Mouse (Mus musculus): Measurements from ENCODE around the gene Tmem181a.
"Not testable (repeated sequence)": the region's sequence is repeated elsewhere in the genome, so short reads cannot be mapped to it uniquely, and the experiment has no call there.

Gene Tmem181a

DNA sequence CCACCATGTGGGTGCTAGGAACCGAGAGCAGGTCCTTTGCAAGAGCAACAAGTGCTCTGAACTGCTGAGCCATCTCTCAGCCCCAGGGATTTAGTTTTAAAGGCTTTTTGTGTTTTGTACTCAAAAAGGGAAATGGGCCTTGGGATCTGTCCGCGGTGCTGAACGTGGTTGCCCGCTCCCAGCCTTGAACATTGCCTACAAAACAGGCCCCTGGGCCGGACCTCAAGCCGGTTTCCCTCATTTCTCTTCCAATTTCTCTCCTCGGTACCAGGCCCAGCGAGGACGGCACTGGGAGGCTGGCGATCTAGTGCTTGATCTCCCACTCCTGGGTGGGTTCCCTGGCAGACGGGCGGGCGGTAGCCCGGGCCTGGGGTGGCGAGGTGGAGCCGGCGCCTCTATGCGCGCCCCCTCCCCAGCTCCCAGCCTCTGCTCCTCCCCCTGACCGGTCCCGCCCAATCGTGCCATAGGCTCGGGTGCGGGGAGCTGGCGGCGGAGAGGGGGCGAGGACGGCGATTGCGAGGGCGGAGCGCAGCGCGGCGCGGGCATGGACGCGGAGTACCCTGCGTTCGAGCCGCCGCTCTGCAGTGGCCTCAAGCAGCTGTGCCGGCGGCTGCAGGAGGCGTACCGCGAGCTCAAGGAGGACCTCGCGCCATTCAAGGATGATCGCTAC, at the start of gene Tmem181a:
Gene Tmem181a, plus strand, starts transcription at position 461 of the 670 bp plus-strand sequence.
- DNase-seq = not testable (repeated sequence)

DNA sequence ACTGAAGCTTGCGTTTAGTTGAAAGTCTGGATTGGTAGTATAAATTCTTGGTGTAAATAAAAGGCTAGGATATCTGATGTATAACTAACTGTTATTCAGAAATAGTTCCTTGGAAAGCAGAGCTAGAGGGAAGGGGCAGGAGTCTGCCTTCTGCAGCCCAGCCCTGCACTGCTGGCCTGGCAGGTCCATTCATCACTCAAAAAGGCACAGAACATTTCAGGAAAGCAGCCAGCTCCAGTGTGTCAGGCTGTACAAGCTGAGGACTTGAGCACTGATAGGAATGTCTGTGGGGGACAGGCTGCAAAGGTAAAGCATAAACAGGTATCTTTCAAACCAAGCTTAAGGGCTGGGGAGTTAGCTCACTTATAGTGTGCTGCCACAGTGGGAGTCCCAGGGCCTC, 44.9 kb upstream of the Tmem181a start:
- DNase-seq = no peak

- DNase-seq = no peak
These were observed 41.0 kb upstream of the Tmem181a start for GRCm38 (mm10) chr17:6215640-6216039.

- no peak for DNase-seq
These were observed 40.1 kb upstream of the Tmem181a start for GRCm38 (mm10) chr17:6216514-6216913.

- not testable (repeated sequence) for DNase-seq
These were observed 24.0 kb upstream of the Tmem181a start for GRCm38 (mm10) chr17:6232633-6233032.

DNA sequence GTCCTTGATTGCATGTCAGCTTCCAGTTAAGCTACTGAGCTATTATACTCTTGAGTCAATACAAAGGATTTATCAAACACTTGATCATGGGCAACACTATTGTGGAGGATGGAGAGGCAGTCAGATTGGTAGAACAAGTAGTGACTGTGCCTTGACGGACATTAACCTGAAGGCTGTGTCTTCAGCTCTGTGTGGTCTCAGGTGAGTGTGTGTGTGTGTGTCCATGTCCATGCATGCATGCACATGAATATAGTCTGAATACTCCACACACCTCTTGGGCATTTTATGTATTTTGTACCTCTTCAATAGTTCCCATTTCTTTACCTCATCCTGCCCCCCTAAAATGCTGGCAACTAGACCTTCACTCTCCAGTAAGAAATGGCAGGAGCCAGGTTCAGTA, 5.4 kb upstream of the Tmem181a start:
- not testable (repeated sequence) for DNase-seq

DNA sequence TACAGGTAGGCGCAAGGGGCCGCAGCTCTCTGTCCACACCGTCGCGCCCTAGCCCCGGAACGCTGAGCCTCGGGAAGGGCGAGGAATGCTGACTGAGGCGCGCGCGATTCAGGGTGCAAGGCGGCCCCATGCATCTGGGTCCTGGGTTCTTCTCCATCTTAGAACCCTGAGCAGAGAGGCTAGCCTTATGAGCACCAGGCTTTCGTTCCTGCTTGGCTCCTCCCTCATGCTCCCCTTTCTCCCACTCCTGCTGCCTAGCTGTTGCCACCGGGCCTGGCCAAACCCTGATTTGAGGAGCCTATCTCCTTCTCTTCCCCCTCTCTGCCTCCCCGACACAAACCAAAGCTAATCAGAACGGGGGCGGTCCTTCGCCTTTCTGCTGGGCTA, 403 bp downstream of the Tmem181a start:
- DNase-seq = not testable (repeated sequence)

GRCm38 (mm10) chr17:6269876-6270831, 13.5 kb downstream of the Tmem181a start:
- DNase-seq = peak; percentile 16 to 36

GRCm38 (mm10) chr17:6270840-6271239, 14.2 kb downstream of the Tmem181a start:
- DNase-seq = peak in 1 of 2 experiments; percentile 15

DNA sequence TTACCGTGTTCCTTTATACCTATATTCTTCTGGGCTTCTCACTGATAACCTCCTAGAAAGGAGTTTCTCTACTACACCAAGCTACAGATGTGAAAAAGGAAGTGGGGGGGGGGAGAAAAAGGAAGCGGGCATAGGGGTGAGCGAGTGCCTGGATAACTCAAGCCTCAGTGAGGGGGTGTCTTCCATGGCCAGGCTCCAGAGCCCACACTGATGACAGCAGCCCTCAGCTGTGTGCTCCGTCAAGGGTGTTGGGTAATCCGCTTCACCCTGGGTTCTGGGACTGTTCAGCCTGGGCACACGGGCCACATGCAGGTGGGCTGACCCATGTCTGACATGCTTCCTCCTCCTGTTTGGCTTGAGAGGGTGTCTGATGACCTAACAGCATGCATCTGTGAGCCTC, 15.3 kb downstream of the Tmem181a start:
- DNase-seq = not testable (repeated sequence)

GRCm38 (mm10) chr17:6274693-6275092, 18.0 kb downstream of the Tmem181a start:
- not testable (repeated sequence) for DNase-seq

DNA sequence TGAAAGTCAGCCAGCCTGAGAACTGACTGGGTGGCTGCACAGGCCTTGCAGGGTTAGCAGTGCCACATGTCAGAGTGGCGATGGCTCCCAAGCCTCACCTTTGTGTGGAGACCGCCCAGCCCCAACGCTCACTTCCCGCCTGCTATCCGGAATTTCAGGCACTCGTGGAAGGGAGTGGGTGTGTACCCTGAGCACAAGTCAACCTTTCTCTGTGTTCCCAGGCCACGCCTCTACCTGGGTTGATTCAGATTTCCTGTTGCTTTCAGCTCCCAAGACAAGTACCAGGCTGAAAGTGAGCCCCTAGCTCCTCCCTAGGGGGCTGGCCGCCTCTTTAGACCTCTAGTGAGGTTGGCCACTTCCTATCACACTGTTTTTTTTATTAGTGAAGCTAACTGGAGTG, 22.5 kb downstream of the Tmem181a start:
- not testable (repeated sequence) for DNase-seq

DNA sequence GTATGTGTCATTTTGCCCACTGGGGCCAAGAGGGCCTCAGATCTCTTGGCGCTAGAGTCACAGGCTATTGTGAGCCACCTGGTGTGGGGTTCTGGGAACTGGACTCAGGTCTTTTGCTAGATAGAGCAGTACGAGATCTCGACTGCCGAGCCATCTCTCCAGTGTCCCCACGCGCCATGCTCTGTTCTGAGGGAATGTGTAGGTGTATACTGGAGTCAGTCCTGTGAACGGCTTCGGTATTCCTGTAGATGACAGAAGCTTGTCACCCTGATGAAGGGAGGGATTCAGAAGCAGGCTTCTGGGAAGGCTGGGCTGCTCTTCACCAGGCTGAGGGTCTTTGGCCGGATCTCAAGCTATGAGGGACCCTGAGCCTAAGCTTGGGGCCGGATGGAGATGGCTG, 23.1 kb downstream of the Tmem181a start:
- DNase-seq = not testable (repeated sequence)

DNA sequence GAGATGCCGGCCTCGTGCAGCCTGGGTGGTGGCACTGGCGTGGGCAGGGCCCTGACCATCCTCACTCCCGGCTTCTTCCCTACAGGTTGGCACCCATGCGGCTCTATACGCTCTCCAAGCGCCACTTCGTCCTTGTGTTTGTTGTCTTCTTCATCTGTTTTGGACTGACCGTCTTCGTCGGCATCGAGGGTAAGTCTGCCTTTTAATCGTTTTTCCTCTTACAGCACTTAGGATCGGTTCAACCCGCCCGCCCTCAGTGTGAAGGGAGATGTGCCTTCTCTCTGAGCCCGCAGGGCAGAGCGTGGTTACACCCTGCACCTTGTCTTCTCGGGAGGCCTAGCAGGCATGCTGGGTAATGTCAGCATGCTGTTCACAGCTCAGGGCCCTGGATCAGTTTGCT, 23.9 kb downstream of the Tmem181a start:
- DNase-seq = not testable (repeated sequence)

- not testable (repeated sequence) for DNase-seq
These were observed 26.5 kb downstream of the Tmem181a start for GRCm38 (mm10) chr17:6283137-6283536.

DNA sequence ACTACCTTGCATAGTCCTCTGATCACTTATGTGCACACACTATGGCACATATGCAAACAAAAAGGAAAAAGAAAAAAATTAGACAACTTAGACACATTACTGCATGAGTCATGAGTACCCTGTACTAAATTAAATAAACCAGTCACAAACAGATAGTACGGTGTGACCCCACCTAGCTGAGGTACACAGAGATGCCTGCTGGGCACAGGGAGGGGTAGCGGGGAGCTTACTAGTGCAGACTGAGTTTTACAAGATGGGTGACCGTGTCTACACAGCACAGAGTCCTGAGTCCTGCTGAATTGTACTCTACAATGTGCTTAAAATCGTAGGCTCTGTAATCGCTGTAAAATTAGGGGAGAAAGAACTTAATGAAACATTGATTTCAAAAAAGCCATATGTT, 29.5 kb downstream of the Tmem181a start:
- not testable (repeated sequence) for DNase-seq

GRCm38 (mm10) chr17:6289045-6289444, 32.4 kb downstream of the Tmem181a start:
- not testable (repeated sequence) for DNase-seq

GRCm38 (mm10) chr17:6293882-6294281, 37.2 kb downstream of the Tmem181a start:
- not testable (repeated sequence) for DNase-seq

- not testable (repeated sequence) for DNase-seq
These were observed 40.6 kb downstream of the Tmem181a start for GRCm38 (mm10) chr17:6297060-6297795.

- not testable (repeated sequence) for DNase-seq
These were observed 43.7 kb downstream of the Tmem181a start for GRCm38 (mm10) chr17:6300190-6300863.

DNA sequence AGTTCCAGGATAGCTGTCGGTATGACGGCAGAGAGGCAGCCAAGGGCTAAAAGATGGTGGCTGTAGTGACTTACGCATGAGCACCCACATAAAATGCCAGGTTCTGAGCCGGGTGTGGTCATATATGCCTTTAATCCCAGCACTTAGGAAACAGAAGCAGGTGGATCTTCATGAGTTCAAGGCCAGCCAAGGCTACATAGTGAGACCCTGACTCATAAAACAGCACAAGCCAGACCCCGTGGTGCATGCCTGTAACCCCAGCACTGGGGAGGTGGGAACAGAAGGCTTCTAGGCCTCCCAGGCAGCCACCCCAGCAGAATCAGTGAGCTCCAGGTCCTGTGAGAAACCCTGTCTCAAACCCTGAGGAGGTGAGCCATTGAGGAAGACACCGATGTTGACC, 48.2 kb downstream of the Tmem181a start:
- DNase-seq = not testable (repeated sequence)

- DNase-seq = not testable (repeated sequence)
These were observed 49.1 kb downstream of the Tmem181a start for GRCm38 (mm10) chr17:6305656-6306270.

All from B cell, adult 2 months (primary cell).